Mouse (Mus musculus) brain, embryonic 14.5 days (tissue): ENCODE measurements at regions not wholly inside any gene's neighbourhood (a gene's known extent, or its start where the extent isn't known, plus 50 kb on each side); places are given as distances from the start of the nearest gene placed in this dataset.

ENCODE experiments used
- CTCF ChIP-seq: fragments of 200-500 bp; IDR thresholded peaks from 2 replicates; pipeline ENCODE4 v1.5.1; 2012; ENCODE audit warnings: inconsistent platforms, mild to moderate bottlenecking, moderate library complexity, borderline replicate concordance; ENCODE audit not compliant: insufficient read depth, insufficient read length; ENCODE audit errors: extremely low read depth
- POLR2A ChIP-seq: fragments of 200-500 bp; IDR thresholded peaks from 2 replicates; pipeline ENCODE4 v1.6.1; 2012; ENCODE audit warnings: mild to moderate bottlenecking, inconsistent platforms, borderline replicate concordance; ENCODE audit not compliant: poor library complexity, insufficient read depth, insufficient read length, severe bottlenecking; ENCODE audit errors: extremely low read depth

- TF ChIP-seq POLR2A (no peak), CTCF (no peak)
Observed at GRCm38 (mm10) chr3:149231346-149231745, 241.0 kb upstream of the Adgrl2 start.
